In the genomic region with DNA sequence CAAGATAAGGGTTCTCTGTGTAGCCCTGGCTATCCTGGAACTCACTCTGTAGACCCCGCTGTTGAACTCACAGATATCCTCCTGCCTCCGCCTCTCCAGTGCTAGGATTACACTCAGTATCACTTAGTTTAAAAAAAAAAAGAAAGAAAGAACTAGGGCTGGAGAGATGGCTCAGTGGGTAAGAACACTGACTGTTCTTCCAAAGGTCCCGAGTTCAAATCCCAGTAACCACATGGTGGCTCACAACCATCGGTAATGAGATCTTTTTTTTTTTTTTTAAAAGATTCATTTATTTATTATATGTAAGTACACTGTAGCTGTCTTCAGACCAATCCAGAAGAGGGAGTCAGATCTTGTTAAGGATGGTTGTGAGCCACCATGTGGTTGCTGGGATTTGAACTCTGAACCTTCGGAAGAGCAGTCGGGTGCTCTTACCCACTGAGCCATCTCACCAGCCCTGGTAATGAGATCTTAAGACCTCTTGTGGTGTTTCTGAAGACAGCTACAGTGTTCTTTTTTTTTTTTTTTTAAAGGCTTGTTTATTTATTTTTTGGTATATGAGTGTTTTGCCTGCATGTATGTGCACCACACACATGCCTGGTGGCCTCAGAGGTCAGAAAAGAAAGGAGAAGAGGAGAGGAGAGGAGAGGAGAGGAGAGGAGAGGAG, we compare ENCODE assay signal across 35 mouse cellular contexts. TPM values are rescaled to one million over a fixed set of nuclear protein-coding genes. Genes with fewer than 3 reads are reported as not detected.
"Had no signal": no experiment of that assay in that cellular context is flagged by ENCODE, and none has a peak within 500 bp of the region (broad histone marks: within the 10 kb centered on the region; RNA-seq: fewer than 3 reads in every experiment).

No protein-coding gene starts in this region.

RNA-seq across cellular contexts. Expression of a gene that starts 2.8 kb away (rescaled TPM):
- total RNA-seq: left cerebral cortex, adult 8-10 months; left cerebral cortex, postnatal 10 days; left cerebral cortex, postnatal 14 days; left cerebral cortex, postnatal 25 days; left cerebral cortex, postnatal 36 days; left cerebral cortex, postnatal 4 days; liver, adult 2 months; megakaryocyte progenitor cell, adult 5-6 weeks; megakaryocyte, adult 5-6 weeks; megakaryocyte-erythroid progenitor cell, adult 5-6 weeks; midbrain, postnatal 0 days; monocyte, adult 5-6 weeks had no signal
- polyA plus RNA-seq: limb, embryonic 10.5 days; limb, embryonic 11.5 days; limb, embryonic 12.5 days; limb, embryonic 13.5 days; limb, embryonic 14.5 days; liver, embryonic 11.5 days; lung, embryonic 14.5 days; lung, embryonic 15.5 days; macrophage; midbrain, embryonic 10.5 days; midbrain, embryonic 11.5 days; midbrain, embryonic 12.5 days; midbrain, embryonic 13.5 days; midbrain, embryonic 14.5 days; midbrain, embryonic 15.5 days; midbrain, embryonic 16.5 days; midbrain, postnatal 0 days; myocyte; neural tube, embryonic 11.5 days had no signal

RNA-seq across cellular contexts. Expression of a gene that starts 20.5 kb away (rescaled TPM):
- total RNA-seq: left cerebral cortex, adult 8-10 months; left cerebral cortex, postnatal 10 days; left cerebral cortex, postnatal 14 days; left cerebral cortex, postnatal 25 days; left cerebral cortex, postnatal 36 days; megakaryocyte progenitor cell, adult 5-6 weeks; megakaryocyte-erythroid progenitor cell, adult 5-6 weeks; midbrain, postnatal 0 days; monocyte, adult 5-6 weeks had no signal
- polyA plus RNA-seq: limb, embryonic 10.5 days; limb, embryonic 11.5 days; limb, embryonic 12.5 days; lung, adult 2 months; lung, embryonic 16.5 days; macrophage; midbrain, embryonic 10.5 days; midbrain, embryonic 11.5 days; midbrain, embryonic 12.5 days; midbrain, embryonic 13.5 days; midbrain, embryonic 14.5 days; midbrain, embryonic 15.5 days; midbrain, embryonic 16.5 days; midbrain, postnatal 0 days; neural tube, embryonic 11.5 days had no signal

RNA-seq across cellular contexts. Expression of a gene that starts 21.3 kb away (rescaled TPM):
- total RNA-seq: left cerebral cortex, postnatal 10 days; left cerebral cortex, postnatal 4 days; midbrain, postnatal 0 days had no signal
- polyA plus RNA-seq: limb, embryonic 10.5 days; limb, embryonic 11.5 days; limb, embryonic 12.5 days; limb, embryonic 13.5 days; lung, embryonic 14.5 days; midbrain, embryonic 10.5 days; midbrain, embryonic 11.5 days; midbrain, embryonic 12.5 days; midbrain, embryonic 14.5 days; midbrain, embryonic 15.5 days; midbrain, embryonic 16.5 days; midbrain, postnatal 0 days; neural tube, embryonic 11.5 days had no signal

RNA-seq across cellular contexts. Expression of a gene that starts 57.9 kb away (rescaled TPM):
- total RNA-seq: left cerebral cortex, adult 8-10 months; left cerebral cortex, postnatal 10 days; left cerebral cortex, postnatal 14 days; left cerebral cortex, postnatal 25 days; left cerebral cortex, postnatal 36 days; left cerebral cortex, postnatal 4 days; liver, adult 2 months; megakaryocyte, adult 5-6 weeks; megakaryocyte-erythroid progenitor cell, adult 5-6 weeks; midbrain, postnatal 0 days; monocyte, adult 5-6 weeks had no signal
- polyA plus RNA-seq: limb, embryonic 10.5 days; limb, embryonic 11.5 days; limb, embryonic 12.5 days; limb, embryonic 13.5 days; limb, embryonic 15.5 days; liver, adult 2 months; liver, embryonic 11.5 days; liver, postnatal 0 days; lung, adult 2 months; lung, embryonic 14.5 days; lung, embryonic 15.5 days; lung, embryonic 16.5 days; lung, postnatal 0 days; macrophage; midbrain, embryonic 10.5 days; midbrain, embryonic 11.5 days; midbrain, embryonic 12.5 days; midbrain, embryonic 13.5 days; midbrain, embryonic 14.5 days; midbrain, embryonic 15.5 days; midbrain, embryonic 16.5 days; midbrain, postnatal 0 days; neural tube, embryonic 11.5 days had no signal
